Mouse (Mus musculus) MEL (cell line): ENCODE data around the gene 9930111J21Rik2.

Experiments used
- CTCF ChIP-seq, 3 experiments: IDR thresholded peaks in 2 of 3; conservative IDR thresholded peaks in 1 of 3; 2 replicates each; pipeline ENCODE4 v1.5.1; 2011 to 2012; ENCODE audit warnings: low read length in 3 of 3, low read depth in 2 of 3, mild to moderate bottlenecking in 2 of 3, improper control_type of control experiment in 1 of 3, inconsistent platforms in 1 of 3, mixed read lengths in 1 of 3, moderate library complexity in 1 of 3; ENCODE audit not compliant: control insufficient read depth in 1 of 3, insufficient read depth in 1 of 3, poor library complexity in 1 of 3, severe bottlenecking in 1 of 3
- E2F4 ChIP-seq: IDR thresholded peaks from 2 replicates; pipeline ENCODE4 v1.6.1; 2011; ENCODE audit warnings: low read depth, low read length, improper control_type of control experiment, borderline replicate concordance
- EP300 ChIP-seq, 2 experiments: IDR thresholded peaks; 2 replicates each; pipeline ENCODE4 v1.6.1; 2011; ENCODE audit warnings: improper control_type of control experiment in 2 of 2, low read length in 2 of 2, low read depth in 1 of 2, mild to moderate bottlenecking in 1 of 2
- ETS1 ChIP-seq: IDR thresholded peaks from 2 replicates; pipeline ENCODE4 v1.6.1; 2012; ENCODE audit warnings: low read depth, mild to moderate bottlenecking, inconsistent platforms, low read length, improper control_type of control experiment, moderate library complexity
- MAFK ChIP-seq: IDR thresholded peaks from 2 replicates; pipeline ENCODE4 v1.6.1; 2011; ENCODE audit warnings: low read depth, mild to moderate bottlenecking, low read length, improper control_type of control experiment, borderline replicate concordance
- MYC ChIP-seq: IDR thresholded peaks from 2 replicates; pipeline ENCODE4 v1.6.1; 2011; ENCODE audit warnings: low read depth, mild to moderate bottlenecking, low read length, improper control_type of control experiment, moderate library complexity
- POLR2A ChIP-seq, 2 experiments: IDR thresholded peaks; 2 replicates each; pipeline ENCODE4 v1.6.1; 2011 to 2012; ENCODE audit warnings: low read length in 2 of 2, mild to moderate bottlenecking in 2 of 2, control low read depth in 1 of 2, improper control_type of control experiment in 1 of 2, low read depth in 1 of 2, moderate library complexity in 1 of 2; ENCODE audit not compliant: control insufficient read depth in 1 of 2, insufficient read depth in 1 of 2, poor library complexity in 1 of 2
- POLR2AphosphoS2 ChIP-seq: IDR thresholded peaks from 2 replicates; pipeline ENCODE4 v1.6.1; 2011; ENCODE audit warnings: low read length, improper control_type of control experiment
- USF1 ChIP-seq: IDR thresholded peaks from 2 replicates; pipeline ENCODE4 v1.6.1; 2014; ENCODE audit warnings: low read depth, mild to moderate bottlenecking, inconsistent platforms, low read length, improper control_type of control experiment, moderate library complexity

DNA sequence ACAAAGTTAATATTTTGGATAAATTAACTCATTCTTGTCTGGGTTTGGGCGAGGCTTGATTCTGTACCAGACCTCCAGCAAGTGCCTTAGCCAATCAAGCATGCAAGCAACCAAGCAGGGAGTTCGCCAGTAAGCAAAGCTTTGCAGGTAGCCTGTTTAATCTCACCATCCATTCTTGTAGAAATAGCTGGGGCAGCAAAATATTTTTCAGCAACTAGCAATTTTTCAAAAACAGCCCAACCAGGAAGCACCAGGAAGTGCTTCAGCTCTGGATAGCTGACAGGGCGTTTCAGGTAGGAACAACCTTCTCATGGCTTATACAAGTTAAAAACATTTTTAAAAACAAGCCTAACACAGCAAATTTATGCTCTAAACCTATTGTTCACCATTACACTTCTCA is 30.8 kb upstream of the 9930111J21Rik2 start:
- no peak for TF ChIP-seq CTCF (IDR thresholded peaks at IDR 0.05 in 2 of 3, conservative IDR thresholded peaks at IDR 0.05 in 1 of 3; ENCODE audit: control insufficient read depth in 1 of 3, insufficient read depth in 1 of 3, low read depth in 2 of 3, low read length in 3 of 3, poor library complexity in 1 of 3, severe bottlenecking in 1 of 3)
- TF ChIP-seq EP300 (IDR thresholded peaks at IDR 0.05; ENCODE audit: low read depth in 1 of 2, low read length in 2 of 2) = no peak
- no peak for TF ChIP-seq POLR2A (IDR thresholded peaks at IDR 0.05; ENCODE audit: control insufficient read depth in 1 of 2, insufficient read depth in 1 of 2, low read depth in 1 of 2, low read length in 2 of 2, poor library complexity in 1 of 2)
- no peak for TF ChIP-seq USF1
- no peak for TF ChIP-seq E2F4
- TF ChIP-seq MYC = no peak
- TF ChIP-seq MAFK = no peak
- no peak for TF ChIP-seq POLR2AphosphoS2
- no peak for TF ChIP-seq ETS1
